In the genomic region with DNA sequence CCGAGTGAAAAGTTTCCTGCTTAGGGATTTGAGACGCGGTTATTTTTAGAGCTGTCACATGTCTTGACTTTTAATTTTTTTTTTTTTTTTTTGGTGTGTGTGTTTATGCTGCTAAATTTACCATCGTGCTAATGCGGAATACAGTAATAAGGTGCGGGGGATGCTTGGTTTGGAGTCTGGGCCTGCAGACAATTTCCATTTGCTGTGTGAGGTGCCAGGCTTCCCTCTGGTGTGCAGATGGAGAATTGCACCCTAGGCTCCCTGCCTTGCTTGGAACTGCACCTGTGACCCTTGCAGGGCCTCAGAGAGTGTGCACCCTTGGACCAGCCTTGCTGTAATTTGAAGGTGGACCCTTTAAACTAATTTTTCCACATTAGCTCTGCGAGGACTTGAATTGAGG, we compare ENCODE assay signal across 8 mouse cellular contexts.
DNase-seq lines count a peak whose midpoint lies in the region; ATAC-seq and TF ChIP-seq lines count a peak whose summit lies in the region.

No protein-coding gene starts in this region.

- H3K36me3 ChIP-seq in heart, embryonic 11.5 days (ENCODE audit: control insufficient read depth, insufficient read depth, low read length) = no peaks in the 10 kb centered on the region
- H3K36me3 ChIP-seq in limb, embryonic 14.5 days (ENCODE audit: control insufficient read depth, insufficient read depth, low read length) = no peaks in the 10 kb centered on the region
- H3K36me3 ChIP-seq in neural tube, embryonic 15.5 days = no peaks in the 10 kb centered on the region

- H3K27me3 ChIP-seq in heart, embryonic 11.5 days (ENCODE audit: control insufficient read depth, insufficient read depth, low read length) = no peaks in the 10 kb centered on the region
- H3K27me3 ChIP-seq in limb, embryonic 14.5 days (ENCODE audit: control insufficient read depth, insufficient read depth, low read length) = no peaks in the 10 kb centered on the region
- H3K27me3 ChIP-seq in neural tube, embryonic 15.5 days (replicated peaks) = no peaks in the 10 kb centered on the region

- H3K27ac ChIP-seq in heart, embryonic 11.5 days (ENCODE audit: low read depth, low read length) = no peak overlapping the region
- no peak overlapping the region for H3K27ac ChIP-seq in limb, embryonic 14.5 days (replicated peaks; ENCODE audit: low read depth, low read length)
- peak overlapping the region; percentile 54; the same call in 1 of the 2 replicates for H3K27ac ChIP-seq in neural tube, embryonic 15.5 days (replicated peaks)

- H3K4me1 ChIP-seq in heart, embryonic 11.5 days (ENCODE audit: control insufficient read depth, insufficient read depth, low read length) = 0 out of 2 replicates have a peak, but pooled peaks cover 11% of the 10 kb centered on the region
- peaks cover 5% of the 10 kb centered on the region; the same call in 1 of the 2 replicates for H3K4me1 ChIP-seq in limb, embryonic 14.5 days (ENCODE audit: control insufficient read depth, insufficient read depth, low read length)
- H3K4me1 ChIP-seq in neural tube, embryonic 15.5 days = peaks cover 18% of the 10 kb centered on the region

- peak; percentile 87 for ATAC-seq in CD4-positive, CD25-positive, alpha-beta regulatory T cell, adult 4 months
- ATAC-seq in heart, embryonic 11.5 days (replicated peaks; ENCODE audit: insufficient number of reproducible peaks, low FRiP score, low TSS enrichment) = 0 out of 2 replicates have a peak, but pooled peaks have one; percentile 36
- peak; percentile 73 for ATAC-seq in limb, embryonic 14.5 days (ENCODE audit: low FRiP score, low read depth)
- peak; percentile 75 for ATAC-seq in neural tube, embryonic 15.5 days (ENCODE audit: low FRiP score)
- no peak for ATAC-seq in monocyte, adult 5-6 weeks (replicated peaks; ENCODE audit: insufficient number of reproducible peaks, low FRiP score, low TSS enrichment, poor library complexity, severe bottlenecking)

- H3K4me3 ChIP-seq in heart, embryonic 11.5 days (ENCODE audit: low read depth, low read length) = no peak overlapping the region
- no peak overlapping the region for H3K4me3 ChIP-seq in limb, embryonic 14.5 days (replicated peaks; ENCODE audit: low read length)
- H3K4me3 ChIP-seq in neural tube, embryonic 15.5 days (replicated peaks) = peak overlapping the region; percentile 24; the same call in 1 of the 2 replicates

- peak; percentile 63 for DNase-seq in adipocyte (ENCODE audit: low spot score)
- peak; percentile 76 for DNase-seq in embryo, embryonic 11 days
- DNase-seq in kidney, adult 9 months = peak; percentile 75
- DNase-seq in limb, embryonic 14.5 days (ENCODE audit: low spot score) = peak; percentile 72

- TF ChIP-seq POLR2A in limb, embryonic 14.5 days (IDR thresholded peaks at IDR 0.05; ENCODE audit: borderline replicate concordance, extremely low read depth, insufficient read depth, insufficient read length) = no peak

- H3K9me3 ChIP-seq in heart, embryonic 11.5 days (replicated peaks; ENCODE audit: control insufficient read depth, low read length) = no peaks in the 10 kb centered on the region
- no peaks in the 10 kb centered on the region for H3K9me3 ChIP-seq in limb, embryonic 14.5 days (ENCODE audit: control insufficient read depth, low read length)
- H3K9me3 ChIP-seq in neural tube, embryonic 15.5 days (replicated peaks) = no peaks in the 10 kb centered on the region

- peak overlapping the region; percentile 45 for H3K4me2 ChIP-seq in heart, embryonic 11.5 days
- no peak overlapping the region for H3K4me2 ChIP-seq in limb, embryonic 14.5 days (replicated peaks; ENCODE audit: low read depth, low read length, severe bottlenecking)
- H3K4me2 ChIP-seq in neural tube, embryonic 15.5 days = peak overlapping the region; percentile 52

- WGBS in heart, embryonic 11.5 days (ENCODE audit: insufficient replicate concordance) = 27% methylated on average over 7 of the region's 7 CpGs
- 23% methylated on average over 7 of the region's 7 CpGs for WGBS in limb, embryonic 14.5 days
- WGBS in neural tube, embryonic 15.5 days = 19% methylated on average over 7 of the region's 7 CpGs

- no peak overlapping the region for H3K9ac ChIP-seq in heart, embryonic 11.5 days (ENCODE audit: low read depth, low read length)
- H3K9ac ChIP-seq in limb, embryonic 14.5 days (ENCODE audit: low read depth, low read length, severe bottlenecking) = no peak overlapping the region
- H3K9ac ChIP-seq in neural tube, embryonic 15.5 days (replicated peaks) = peak overlapping the region; percentile 30; the same call in 1 of the 2 replicates
